14 mouse cellular contexts compared by ENCODE assay signal in genomic region chr3:37595721-37596120, GRCm38 (mm10). TPM values are rescaled to one million over a fixed set of nuclear protein-coding genes. Genes with fewer than 3 reads are reported as not detected.
DNase-seq lines count a peak whose midpoint lies in the region; ATAC-seq and TF ChIP-seq lines count a peak whose summit lies in the region.
"Had no signal": no experiment of that assay in that cellular context is flagged by ENCODE, and none has a peak within 500 bp of the region (broad histone marks: within the 10 kb centered on the region; RNA-seq: fewer than 3 reads in every experiment).

No protein-coding gene starts in this region.

- H3K27ac ChIP-seq in heart, embryonic 12.5 days (ENCODE audit: poor library complexity, severe bottlenecking), result no peak overlapping the region
- no peak overlapping the region for H3K27ac ChIP-seq in midbrain, embryonic 15.5 days
- H3K27ac ChIP-seq in left cerebral cortex, adult 2 months, result no peak overlapping the region
- H3K27ac ChIP-seq: heart, embryonic 13.5 days; neural tube, embryonic 12.5 days had no signal

- H3K4me2 ChIP-seq in heart, embryonic 12.5 days, result no peak overlapping the region
- no peak overlapping the region for H3K4me2 ChIP-seq in midbrain, embryonic 15.5 days
- H3K4me2 ChIP-seq: heart, embryonic 13.5 days; liver, embryonic 11.5 days; neural tube, embryonic 12.5 days had no signal

- peak; percentile 17 to 24 for DNase-seq in cerebellum, postnatal 10 days
- no peak for DNase-seq in cerebellum, postnatal 36 days
- DNase-seq in heart, adult 9 months (ENCODE audit: low spot score in 2 of 2), result peak; percentile 14 to 62
- DNase-seq in adrenal gland, postnatal 10 days, result peak; percentile 13
- peak; percentile 70 for DNase-seq in kidney, postnatal 14 days
- DNase-seq in left cerebral cortex, adult 2 months (ENCODE audit: extremely low spot score in 1 of 2, low spot score in 2 of 2), result no peak
- DNase-seq: right cerebral cortex, postnatal 25 days had no signal

- 0 out of 2 replicates have a peak, but pooled peaks cover 6% of the 10 kb centered on the region for H3K4me1 ChIP-seq in heart, embryonic 12.5 days (replicated peaks)
- no peaks in the 10 kb centered on the region for H3K4me1 ChIP-seq in midbrain, embryonic 15.5 days

- H3K9ac ChIP-seq in heart, embryonic 12.5 days, result no peak overlapping the region
- no peak overlapping the region for H3K9ac ChIP-seq in midbrain, embryonic 15.5 days
- H3K9ac ChIP-seq: heart, embryonic 13.5 days; neural tube, embryonic 12.5 days had no signal

- ATAC-seq in heart, embryonic 12.5 days (ENCODE audit: insufficient number of reproducible peaks, low FRiP score), result no peak
- no peak for ATAC-seq in midbrain, embryonic 15.5 days (replicated peaks)

- whole genome bisulfite sequencing in heart, embryonic 12.5 days, result 73% methylated on average over 10 of the region's 10 CpGs
- WGBS in midbrain, embryonic 15.5 days, result 68% methylated on average over 10 of the region's 10 CpGs

- no peak overlapping the region for H3K4me3 ChIP-seq in heart, embryonic 12.5 days
- no peak overlapping the region for H3K4me3 ChIP-seq in midbrain, embryonic 15.5 days
- H3K4me3 ChIP-seq in left cerebral cortex, adult 2 months, result no peak overlapping the region
- H3K4me3 ChIP-seq: heart, embryonic 13.5 days; hindbrain, embryonic 10.5 days; megakaryocyte, embryonic 14.5 days; neural tube, embryonic 12.5 days had no signal

- H3K27me3 ChIP-seq in heart, embryonic 12.5 days (replicated peaks), result no peaks in the 10 kb centered on the region
- H3K27me3 ChIP-seq in midbrain, embryonic 15.5 days (replicated peaks), result no peaks in the 10 kb centered on the region
- H3K27me3 ChIP-seq: heart, embryonic 13.5 days; neural tube, embryonic 12.5 days had no signal

- intact Hi-C loops in left cerebral cortex, adult 2 months (cut with DNase I), result no loop called here

- no peaks in the 10 kb centered on the region for H3K36me3 ChIP-seq in heart, embryonic 12.5 days
- H3K36me3 ChIP-seq in midbrain, embryonic 15.5 days (replicated peaks), result no peaks in the 10 kb centered on the region
- H3K36me3 ChIP-seq: heart, embryonic 13.5 days; hindbrain, embryonic 10.5 days; neural tube, embryonic 12.5 days had no signal

- H3K9me3 ChIP-seq in heart, embryonic 12.5 days (replicated peaks), result no peaks in the 10 kb centered on the region
- no peaks in the 10 kb centered on the region for H3K9me3 ChIP-seq in midbrain, embryonic 15.5 days
- H3K9me3 ChIP-seq: heart, embryonic 13.5 days; hindbrain, embryonic 10.5 days; neural tube, embryonic 12.5 days had no signal

- no peak for TF ChIP-seq CTCF in left cerebral cortex, adult 2 months (IDR thresholded peaks at IDR 0.05)

RNA-seq across cellular contexts. Expression of gene Spry1, which starts 44.0 kb away (rescaled TPM):
- 5.1 and 5.4 TPM in 2 replicates for polyA plus RNA-seq in heart, embryonic 12.5 days (2016; fragmentation: Nextera tagmentation; extraction: Ambion mirVana)
- total RNA-seq in adrenal gland, postnatal 10 days (2021), result 10 to 100 TPM; 25.1 to 30.2 TPM
- 7.1 and 7.9 TPM in 2 replicates for polyA plus RNA-seq in midbrain, embryonic 15.5 days (2015; fragmentation: Nextera tagmentation; extraction: Ambion mirVana)
- total RNA-seq in left cerebral cortex, adult 2 months (2021), result 10 to 100 TPM in 1 of 2 experiments, 1 to 10 TPM in 1; 9.7 to 11.0 TPM

Comparison
In these comparisons a context has a peak if more than half of its experiments do, and no peak if none do; other contexts are left out.
1. DNase-seq: peak in cerebellum, postnatal 10 days (2 of 2), heart, adult 9 months (2 of 2), adrenal gland, postnatal 10 days (single experiment) and kidney, postnatal 14 days (single experiment); none in cerebellum, postnatal 36 days (0 of 2) and left cerebral cortex, adult 2 months (0 of 2).